Mouse (Mus musculus): ENCODE measurements around the gene Cyp2g1. TPM values are rescaled to one million over a fixed set of nuclear protein-coding genes. Genes with fewer than 3 reads are reported as not detected.
"Not testable (repeated sequence)": the region's sequence is repeated elsewhere in the genome, so short reads cannot be mapped to it uniquely, and the experiment has no call there.

Gene Cyp2g1
- polyA plus RNA-seq, 1 experiment: not detected

GRCm38 (mm10) chr7:26780998-26781766 lies 27.5 kb upstream of the Cyp2g1 start:
- no peak overlapping the region for H3K4me3 ChIP-seq (replicated peaks; ENCODE audit: extremely low read depth, low read depth, low read length)
- no peak for DNase-seq
- H3K4me1 ChIP-seq (ENCODE audit: control insufficient read depth, insufficient read depth, low read length): no peaks in the 10 kb centered on the region
- TF ChIP-seq CTCF (IDR thresholded peaks at IDR 0.05; ENCODE audit: insufficient read depth, low read length) (no peak), POLR2A (IDR thresholded peaks at IDR 0.05; ENCODE audit: borderline replicate concordance, extremely low read depth, low read depth, low read length) (no peak)
- 20% methylated on average over 8 of the region's 8 CpGs for WGBS

- no peaks in the 10 kb centered on the region for H3K4me1 ChIP-seq (ENCODE audit: control insufficient read depth, insufficient read depth, low read length)
- 45% methylated on average over 8 of the region's 8 CpGs for WGBS
- H3K4me3 ChIP-seq (replicated peaks; ENCODE audit: extremely low read depth, low read depth, low read length): no peak overlapping the region
- TF ChIP-seq CTCF (IDR thresholded peaks at IDR 0.05; ENCODE audit: insufficient read depth, low read length): no peak
- no peak for TF ChIP-seq POLR2A (IDR thresholded peaks at IDR 0.05; ENCODE audit: borderline replicate concordance, extremely low read depth, low read depth, low read length)
- no peak for DNase-seq
Observed at GRCm38 (mm10) chr7:26781767-26782131, 26.9 kb upstream of the Cyp2g1 start.

- TF ChIP-seq CTCF (IDR thresholded peaks at IDR 0.05; ENCODE audit: insufficient read depth, low read length) (no peak), POLR2A (IDR thresholded peaks at IDR 0.05; ENCODE audit: borderline replicate concordance, extremely low read depth, low read depth, low read length) (no peak)
- WGBS: 39% methylated on average over 5 of the region's 5 CpGs
- DNase-seq: no peak
Observed at GRCm38 (mm10) chr7:26783163-26783562, 25.5 kb upstream of the Cyp2g1 start.

GRCm38 (mm10) chr7:26786013-26786412 lies 22.7 kb upstream of the Cyp2g1 start:
- H3K4me1 ChIP-seq (ENCODE audit: control insufficient read depth, insufficient read depth, low read length); DNase-seq; H3K4me3 ChIP-seq (replicated peaks; ENCODE audit: extremely low read depth, low read depth, low read length): not testable (repeated sequence)
- WGBS: 51% methylated on average over 1 of the region's 1 CpGs

More at GRCm38 (mm10) chr7:26783163-26783562, 25.5 kb upstream of the Cyp2g1 start:
- no peaks in the 10 kb centered on the region for H3K4me1 ChIP-seq (ENCODE audit: control insufficient read depth, insufficient read depth, low read length)
- no peak overlapping the region for H3K4me3 ChIP-seq (replicated peaks; ENCODE audit: extremely low read depth, low read depth, low read length)

GRCm38 (mm10) chr7:26789984-26790383 lies 18.7 kb upstream of the Cyp2g1 start:
- TF ChIP-seq POLR2A (IDR thresholded peaks at IDR 0.05; ENCODE audit: borderline replicate concordance, extremely low read depth, low read depth, low read length): no peak
- TF ChIP-seq CTCF (IDR thresholded peaks at IDR 0.05; ENCODE audit: insufficient read depth, low read length): no peak
- DNase-seq: no peak
- no peaks in the 10 kb centered on the region for H3K4me1 ChIP-seq (ENCODE audit: control insufficient read depth, insufficient read depth, low read length)
- WGBS: 58% methylated on average over 6 of the region's 6 CpGs
- no peak overlapping the region for H3K4me3 ChIP-seq (replicated peaks; ENCODE audit: extremely low read depth, low read depth, low read length)

GRCm38 (mm10) chr7:26800104-26800503 lies 8.6 kb upstream of the Cyp2g1 start:
- TF ChIP-seq POLR2A (IDR thresholded peaks at IDR 0.05; ENCODE audit: borderline replicate concordance, extremely low read depth, low read depth, low read length) (no peak), CTCF (IDR thresholded peaks at IDR 0.05; ENCODE audit: insufficient read depth, low read length) (no peak)
- Histone ChIP-seq H3K4me3 (replicated peaks; ENCODE audit: extremely low read depth, low read depth, low read length) (no peak overlapping the region), H3K4me1 (ENCODE audit: control insufficient read depth, insufficient read depth, low read length) (no peaks in the 10 kb centered on the region)
- no peak for DNase-seq

- TF ChIP-seq POLR2A (IDR thresholded peaks at IDR 0.05; ENCODE audit: borderline replicate concordance, extremely low read depth, low read depth, low read length): no peak
- no peak for TF ChIP-seq CTCF (IDR thresholded peaks at IDR 0.05; ENCODE audit: insufficient read depth, low read length)
- Histone ChIP-seq H3K4me3 (replicated peaks; ENCODE audit: extremely low read depth, low read depth, low read length) (no peak overlapping the region), H3K4me1 (ENCODE audit: control insufficient read depth, insufficient read depth, low read length) (no peaks in the 10 kb centered on the region)
- 78% methylated on average over 1 of the region's 1 CpGs for WGBS
- DNase-seq: no peak
Observed at GRCm38 (mm10) chr7:26800996-26801395, 7.7 kb upstream of the Cyp2g1 start.

GRCm38 (mm10) chr7:26831556-26832292 lies 23.0 kb downstream of the Cyp2g1 start:
- H3K4me1 ChIP-seq (ENCODE audit: control insufficient read depth, insufficient read depth, low read length); H3K4me3 ChIP-seq (replicated peaks; ENCODE audit: extremely low read depth, low read depth, low read length); DNase-seq: not testable (repeated sequence)
- 67% methylated on average over 9 of the region's 9 CpGs for WGBS

GRCm38 (mm10) chr7:26832668-26833067 lies 24.0 kb downstream of the Cyp2g1 start:
- not testable (repeated sequence) for DNase-seq; H3K4me3 ChIP-seq (replicated peaks; ENCODE audit: extremely low read depth, low read depth, low read length); H3K4me1 ChIP-seq (ENCODE audit: control insufficient read depth, insufficient read depth, low read length)
- 46% methylated on average over 7 of the region's 7 CpGs for WGBS

GRCm38 (mm10) chr7:26835059-26835458 lies 26.4 kb downstream of the Cyp2g1 start, which contains the start of gene Cyp2a5:
Cyp2a5 (plus strand) TSS chr7:26835305.
- not testable (repeated sequence) for DNase-seq; H3K4me1 ChIP-seq (ENCODE audit: control insufficient read depth, insufficient read depth, low read length); H3K4me3 ChIP-seq (replicated peaks; ENCODE audit: extremely low read depth, low read depth, low read length)
- WGBS: 67% methylated on average over 3 of the region's 3 CpGs

GRCm38 (mm10) chr7:26843400-26843799 lies 34.7 kb downstream of the Cyp2g1 start:
- not testable (repeated sequence) for DNase-seq; H3K4me3 ChIP-seq (replicated peaks; ENCODE audit: extremely low read depth, low read depth, low read length); H3K4me1 ChIP-seq (ENCODE audit: control insufficient read depth, insufficient read depth, low read length)
- WGBS: 57% methylated on average over 2 of the region's 2 CpGs

GRCm38 (mm10) chr7:26850063-26850462 lies 41.4 kb downstream of the Cyp2g1 start:
- H3K4me1 ChIP-seq (ENCODE audit: control insufficient read depth, insufficient read depth, low read length); H3K4me3 ChIP-seq (replicated peaks; ENCODE audit: extremely low read depth, low read depth, low read length); DNase-seq: not testable (repeated sequence)
